Mouse (Mus musculus) liver, embryonic 14.5 days (tissue): Measurements from ENCODE around the gene Erfe. TPM values are rescaled to one million over a fixed set of nuclear protein-coding genes. Genes with fewer than 3 reads are reported as not detected.
A peak's percentile ranks its signal among the peaks of the same experiment; 100 is the strongest.

Source experiments
- ATAC-seq: fragments of 200-750 bp; cut with Nextera tagmentation; 2 replicates; pipeline ENCODE4 v1.8.0; 2017; ENCODE audit warnings: moderate number of reproducible peaks, mild to moderate bottlenecking, moderate library complexity; ENCODE audit not compliant: insufficient read depth
- DNase-seq, 3 experiments: peaks; one replicate each; pipeline ENCODE4 v3.0.0-alpha.2; 2012 to 2013; ENCODE audit warnings: low read depth in 3 of 3, low spot score in 3 of 3
- H3K27ac ChIP-seq: fragments of 300-500 bp; sonication (generic); 2 replicates; pipeline ENCODE4 v1.5.1; 2014; ENCODE audit warnings: moderate library complexity, mild to moderate bottlenecking, control low read depth, inconsistent platforms
- H3K27me3 ChIP-seq: fragments of 300-500 bp; sonication (generic); 2 replicates; pipeline ENCODE4 v1.6.1; 2014; ENCODE audit warnings: mild to moderate bottlenecking, low read length, moderate library complexity; ENCODE audit not compliant: control insufficient read depth, insufficient read depth
- H3K36me3 ChIP-seq: fragments of 300-500 bp; sonication (generic); replicated peaks from 2 replicates; pipeline ENCODE4 v1.6.1; 2014; ENCODE audit warnings: low read depth; ENCODE audit not compliant: control insufficient read depth, insufficient read depth
- H3K4me1 ChIP-seq, 2 experiments: fragments of 200-500 bp in 1 of 2; fragments of 300-500 bp in 1 of 2; sonication (generic) in 1 of 2; replicated peaks; 2 replicates each; pipeline ENCODE4 v1.6.1; 2012 to 2014; ENCODE audit warnings: antibody characterized with exemption in 1 of 2, inconsistent platforms in 1 of 2, low read length in 1 of 2; ENCODE audit not compliant: control insufficient read depth in 2 of 2, insufficient read depth in 2 of 2
- H3K4me2 ChIP-seq: fragments of 300-500 bp; sonication (generic); 2 replicates; pipeline ENCODE4 v1.6.1; 2014; ENCODE audit warnings: low read depth, mild to moderate bottlenecking, control low read depth, moderate library complexity
- H3K4me3 ChIP-seq, 2 experiments: fragments of 200-500 bp in 1 of 2; fragments of 300-500 bp in 1 of 2; sonication (generic) in 1 of 2; 2 replicates each; pipeline ENCODE4 v1.5.1; 2012 to 2014; ENCODE audit warnings: low read depth in 2 of 2, low read length in 2 of 2, mild to moderate bottlenecking in 2 of 2, control low read depth in 1 of 2, inconsistent platforms in 1 of 2, moderate library complexity in 1 of 2; ENCODE audit not compliant: insufficient read depth in 1 of 2
- H3K9ac ChIP-seq: fragments of 300-500 bp; sonication (generic); replicated peaks from 2 replicates; pipeline ENCODE4 v1.6.1; 2014; ENCODE audit warnings: mild to moderate bottlenecking, control low read depth, moderate library complexity
- H3K9me3 ChIP-seq: fragments of 300-500 bp; sonication (generic); 2 replicates; pipeline ENCODE4 v1.6.1; 2016; ENCODE audit warnings: low read length, mixed read lengths; ENCODE audit not compliant: control insufficient read depth
- CTCF ChIP-seq: IDR thresholded peaks from 2 replicates; pipeline ENCODE4 v1.5.1; 2016; ENCODE audit warnings: antibody characterized with exemption, low read depth, control low read depth
- EP300 ChIP-seq: IDR thresholded peaks from 2 replicates; pipeline ENCODE4 v1.6.1; 2016; ENCODE audit warnings: antibody characterized with exemption, low read depth
- WGBS: fragments of 180-500 bp; shearing (Covaris S2); extraction: QIAGEN DNeasy Blood & Tissue Kit; methylation state at CpG from one replicate; pipeline ENCODE4 v1.1.7; 2014; ENCODE audit not compliant: insufficient replicate concordance; 5-methylcytosine and 5-hydroxymethylcytosine counted together
- polyA plus RNA-seq, 2 experiments: library from polyadenylated mRNA; depleted of rRNA in 1 of 2; stranded (reverse) in 1 of 2; unstranded in 1 of 2; fragments of >200 nt; fragmentation: Nextera tagmentation in 1 of 2; extraction: Ambion mirVana in 1 of 2; gene quantifications; 2 replicates each; pipeline versions ENCODE4 v1.2.1 to v1.2.3; 2012 to 2014

Erfe gene
- polyA plus RNA-seq, 2 experiments = 2.4 to 2.7 TPM

DNA sequence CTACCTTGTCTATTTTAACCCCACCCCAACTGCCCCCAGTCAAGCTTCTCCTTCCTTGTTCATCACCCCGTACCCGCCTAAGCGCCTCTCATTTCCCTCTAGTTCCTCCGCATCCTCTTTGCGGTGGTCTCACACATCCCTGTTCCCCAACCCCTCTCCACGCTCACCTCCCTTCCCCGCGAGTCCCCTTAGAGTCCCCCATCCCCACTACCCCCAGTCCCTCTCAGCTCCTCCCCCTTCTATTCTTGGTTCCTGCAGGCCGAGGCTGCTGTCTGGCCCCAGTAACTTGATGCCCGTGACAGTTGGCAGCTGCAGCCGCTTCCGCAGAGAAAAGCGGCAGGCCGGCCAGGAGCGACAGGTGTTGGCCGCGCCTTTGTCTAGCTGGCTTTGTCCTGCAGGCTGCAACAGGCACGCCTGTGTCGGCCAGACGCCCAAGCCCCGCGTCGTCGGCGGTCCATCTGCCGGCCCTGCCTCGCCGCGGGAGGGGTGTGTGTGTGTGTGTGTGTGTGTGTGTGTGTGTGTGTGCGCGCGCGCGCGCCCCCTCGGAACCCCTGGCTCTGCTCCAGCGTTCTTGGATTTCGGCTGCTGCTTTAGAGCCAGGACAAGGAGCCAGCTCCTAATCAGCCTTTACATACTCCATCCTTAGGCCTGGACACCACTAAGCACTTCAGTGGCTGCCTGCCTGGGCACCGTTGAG, 47.8 kb downstream of the Erfe start, which contains the start of gene Hes6:
Gene Hes6 (minus strand): TSS at position 141 of the 697 bp plus-strand sequence.
- Histone ChIP-seq H3K27ac (no peak within 1 kb of the TSS), H3K4me3 (peak within 1 kb of the TSS; percentile 69), H3K27me3 (peaks cover 3% of the 10 kb centered on the region; the same call in 1 of the 2 replicates), H3K4me1 (no peaks in the 10 kb centered on the region; a peak in 1 of 4 replicates), H3K36me3 (no peaks in the 10 kb centered on the region), H3K9me3 (no peaks in the 10 kb centered on the region), H3K4me2 (peak within 1 kb of the TSS; percentile 97), H3K9ac (peak within 1 kb of the TSS; percentile 77)
- WGBS = 1% methylated on average over 36 of the region's 39 CpGs
- no peak for ATAC-seq
- TF ChIP-seq CTCF = no peak
- TF ChIP-seq EP300 = no peak
- no peak for DNase-seq

DNA sequence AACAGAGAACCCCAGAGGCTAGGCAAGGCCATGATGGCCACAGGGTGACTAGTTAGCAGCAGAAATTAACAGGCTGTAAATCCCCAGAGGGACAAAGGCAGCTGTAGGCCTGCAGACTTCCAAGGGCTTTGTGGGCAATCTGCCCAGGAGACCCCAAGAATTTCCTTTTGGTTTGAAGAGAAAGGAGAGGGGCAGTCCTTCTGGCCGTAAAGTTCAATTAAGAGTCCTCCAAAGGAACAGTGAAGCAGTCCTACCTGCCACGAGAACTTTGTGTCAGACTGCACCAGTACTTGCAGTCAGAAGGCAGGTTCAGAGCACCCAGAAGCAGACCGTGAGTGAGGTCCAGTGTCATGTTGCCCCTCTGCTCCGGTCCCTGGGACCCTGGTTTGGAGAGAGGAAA, 48.7 kb downstream of the Erfe start:
- H3K4me3 ChIP-seq = no peak overlapping the region
- H3K4me1 ChIP-seq = no peaks in the 10 kb centered on the region; a peak in 1 of 4 replicates
- 68% methylated on average over 4 of the region's 4 CpGs for WGBS
- no peak overlapping the region for H3K9ac ChIP-seq
- H3K9me3 ChIP-seq = no peaks in the 10 kb centered on the region
- no peak overlapping the region for H3K27ac ChIP-seq
- H3K36me3 ChIP-seq = no peaks in the 10 kb centered on the region
- ATAC-seq (no peak), DNase-seq (no peak)
- TF ChIP-seq EP300 (no peak), CTCF (no peak)
- H3K4me2 ChIP-seq = no peak overlapping the region
- H3K27me3 ChIP-seq = peaks cover 3% of the 10 kb centered on the region; the same call in 1 of the 2 replicates

DNA sequence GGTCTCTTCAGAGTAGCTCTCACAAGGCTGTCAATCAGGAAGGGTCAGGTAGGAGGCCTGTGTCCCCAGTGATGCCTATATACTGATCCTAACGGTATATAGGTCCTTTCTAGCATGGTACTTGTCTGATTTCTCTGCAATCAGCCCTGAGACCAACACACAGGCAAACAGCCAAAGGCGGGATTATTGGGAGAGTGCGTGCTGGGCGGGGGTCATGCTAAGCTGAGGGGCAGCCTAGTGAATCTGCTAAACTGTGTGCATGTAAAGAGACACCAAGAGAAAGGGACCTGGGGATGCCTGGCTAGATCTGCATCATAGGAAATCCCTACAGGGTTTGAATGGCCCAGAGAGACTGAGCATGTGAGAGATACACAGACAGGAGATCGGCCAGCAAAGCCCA, 49.1 kb downstream of the Erfe start:
- no peak for DNase-seq
- H3K9me3 ChIP-seq = no peaks in the 10 kb centered on the region
- TF ChIP-seq CTCF (no peak), EP300 (no peak)
- no peak overlapping the region for H3K9ac ChIP-seq
- H3K27ac ChIP-seq = no peak overlapping the region
- no peak overlapping the region for H3K4me2 ChIP-seq
- WGBS = 59% methylated on average over 5 of the region's 5 CpGs
- H3K36me3 ChIP-seq = no peaks in the 10 kb centered on the region
- peaks cover 3% of the 10 kb centered on the region; the same call in 1 of the 2 replicates for H3K27me3 ChIP-seq
- no peak overlapping the region for H3K4me3 ChIP-seq
- ATAC-seq = no peak
- H3K4me1 ChIP-seq = peaks cover 0 to 2% of the 10 kb centered on the region in 2 experiments; a peak in 2 of 4 replicates

DNA sequence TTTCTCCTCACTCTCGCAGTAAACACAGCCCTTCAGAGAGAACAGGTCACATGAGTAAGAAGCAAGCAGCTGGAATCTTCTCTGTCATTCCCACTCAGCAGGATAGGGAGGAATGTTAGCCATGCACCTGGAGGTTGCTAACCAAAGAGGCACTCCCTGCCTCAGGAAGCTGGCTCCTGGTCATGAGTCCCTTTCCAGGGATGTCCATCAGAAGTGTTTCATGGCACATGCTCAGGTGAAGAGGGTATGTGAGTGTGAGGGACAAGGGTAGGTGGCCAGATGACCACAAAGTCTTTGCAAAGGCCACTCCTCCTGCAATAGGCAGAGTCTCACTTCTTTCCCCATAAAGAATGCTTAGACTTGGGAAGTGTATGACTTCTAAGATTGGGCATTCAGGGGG, 51.8 kb downstream of the Erfe start:
- no peak for DNase-seq
- H3K36me3 ChIP-seq = no peaks in the 10 kb centered on the region
- H3K4me1 ChIP-seq = peaks cover 0 to 6% of the 10 kb centered on the region in 2 experiments; a peak in 1 of 4 replicates
- no peak for TF ChIP-seq CTCF
- TF ChIP-seq EP300 = no peak
- no peak overlapping the region for H3K4me3 ChIP-seq
- H3K9me3 ChIP-seq = no peaks in the 10 kb centered on the region
- 82% methylated on average over 1 of the region's 1 CpGs for WGBS
- H3K4me2 ChIP-seq = no peak overlapping the region
- peaks cover 3% of the 10 kb centered on the region; the same call in 1 of the 2 replicates for H3K27me3 ChIP-seq
- H3K27ac ChIP-seq = no peak overlapping the region
- no peak overlapping the region for H3K9ac ChIP-seq
- no peak for ATAC-seq

DNA sequence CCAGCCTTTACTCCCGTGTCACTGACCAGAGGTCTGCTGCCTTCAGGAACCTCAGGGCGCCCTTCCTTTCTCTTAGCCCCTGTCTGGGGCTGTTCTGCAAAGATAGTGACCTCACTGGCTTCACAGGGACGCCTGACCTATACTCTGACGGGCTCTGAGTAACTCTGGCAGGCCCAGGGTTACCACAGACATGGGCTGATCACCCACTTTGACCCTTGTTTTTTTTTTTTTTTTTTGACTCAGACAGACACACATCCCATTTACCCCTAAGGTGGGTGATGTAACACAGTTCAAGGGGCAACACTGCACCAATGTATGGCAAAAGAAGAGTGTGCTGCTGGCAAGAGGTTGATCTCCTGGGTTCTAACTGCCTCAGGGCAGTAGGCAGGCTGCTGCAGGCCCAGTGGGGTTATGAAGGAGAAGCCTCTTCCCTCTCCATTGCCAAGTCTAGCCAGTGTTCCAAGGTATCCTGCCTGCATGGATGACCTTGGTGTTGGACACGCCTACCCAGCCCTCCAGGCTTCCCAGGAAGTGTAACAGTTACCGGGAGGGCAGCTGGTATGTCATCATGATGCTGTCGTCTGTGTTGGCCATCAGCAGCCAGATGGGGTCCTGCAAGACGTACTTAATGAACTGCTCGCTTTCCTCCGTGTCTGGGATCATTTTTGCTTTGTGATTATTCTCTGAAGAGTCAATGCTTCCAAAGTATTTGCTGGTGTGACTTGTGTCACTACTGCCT, 53.8 kb downstream of the Erfe start:
- H3K36me3 ChIP-seq = no peaks in the 10 kb centered on the region
- peaks cover 0 to 6% of the 10 kb centered on the region in 2 experiments; a peak in 1 of 4 replicates for H3K4me1 ChIP-seq
- WGBS = 56% methylated on average over 10 of the region's 10 CpGs
- TF ChIP-seq EP300 (no peak), CTCF (no peak)
- H3K27ac ChIP-seq = no peak overlapping the region
- no peaks in the 10 kb centered on the region for H3K27me3 ChIP-seq
- H3K4me2 ChIP-seq = no peak overlapping the region
- H3K9me3 ChIP-seq = no peaks in the 10 kb centered on the region
- ATAC-seq (peak; percentile 30; the same call in 1 of the 2 replicates), DNase-seq (no peak)
- H3K4me3 ChIP-seq = no peak overlapping the region
- no peak overlapping the region for H3K9ac ChIP-seq
